Mouse (Mus musculus) midbrain, embryonic 16.5 days (tissue): ENCODE data around the gene Naa10. TPM values are rescaled to one million over a fixed set of nuclear protein-coding genes. Genes with fewer than 3 reads are reported as not detected.

Experiments
- ATAC-seq: fragments of 200-750 bp; cut with Nextera tagmentation; 2 replicates; pipeline ENCODE4 v1.8.0; 2017; ENCODE audit warnings: moderate TSS enrichment
- H3K27ac ChIP-seq: fragments of 300-500 bp; sonication (generic); 2 replicates; pipeline ENCODE4 v1.5.1; 2014; ENCODE audit warnings: mild to moderate bottlenecking, low read length, mixed read lengths
- H3K27me3 ChIP-seq: fragments of 300-500 bp; sonication (generic); 2 replicates; pipeline ENCODE4 v1.6.1; 2014; ENCODE audit warnings: low read depth, low read length, mixed read lengths; ENCODE audit not compliant: control insufficient read depth, insufficient read depth
- H3K36me3 ChIP-seq: fragments of 300-500 bp; sonication (generic); 2 replicates; pipeline ENCODE4 v1.6.1; 2014; ENCODE audit warnings: mild to moderate bottlenecking, low read length, moderate library complexity, mixed read lengths; ENCODE audit not compliant: control insufficient read depth, insufficient read depth
- H3K4me1 ChIP-seq: fragments of 300-500 bp; sonication (generic); 2 replicates; pipeline ENCODE4 v1.6.1; 2014; ENCODE audit warnings: mild to moderate bottlenecking, low read length, mixed read lengths; ENCODE audit not compliant: control insufficient read depth, insufficient read depth
- H3K4me2 ChIP-seq: fragments of 300-500 bp; sonication (generic); 2 replicates; pipeline ENCODE4 v1.6.1; 2014; ENCODE audit warnings: mild to moderate bottlenecking, low read length, mixed read lengths
- H3K4me3 ChIP-seq: fragments of 300-500 bp; sonication (generic); 2 replicates; pipeline ENCODE4 v1.5.1; 2014; ENCODE audit warnings: low read depth, mild to moderate bottlenecking, low read length, moderate library complexity, mixed read lengths
- H3K9ac ChIP-seq: fragments of 300-500 bp; sonication (generic); 2 replicates; pipeline ENCODE4 v1.6.1; 2014; ENCODE audit warnings: low read depth, low read length, mixed read lengths
- H3K9me3 ChIP-seq: fragments of 300-500 bp; sonication (generic); replicated peaks from 2 replicates; pipeline ENCODE4 v1.6.1; 2014; ENCODE audit warnings: mild to moderate bottlenecking, low read length, mixed read lengths; ENCODE audit not compliant: control insufficient read depth, poor library complexity, severe bottlenecking
- WGBS: fragments of 180-500 bp; shearing (Covaris S2); extraction: QIAGEN DNeasy Blood & Tissue Kit; methylation state at CpG from one replicate; pipeline ENCODE4 v1.1.7; 2014; 5-methylcytosine and 5-hydroxymethylcytosine counted together
- polyA plus RNA-seq: library from polyadenylated mRNA; unstranded; fragments of >200 nt; fragmentation: Nextera tagmentation; extraction: Ambion mirVana; gene quantifications from 2 replicates; pipeline ENCODE4 v1.2.1, GENCODE M21; 2015

The Naa10 gene
- polyA plus RNA-seq, 1 experiment from 2014 or later: 84.6 TPM

DNA sequence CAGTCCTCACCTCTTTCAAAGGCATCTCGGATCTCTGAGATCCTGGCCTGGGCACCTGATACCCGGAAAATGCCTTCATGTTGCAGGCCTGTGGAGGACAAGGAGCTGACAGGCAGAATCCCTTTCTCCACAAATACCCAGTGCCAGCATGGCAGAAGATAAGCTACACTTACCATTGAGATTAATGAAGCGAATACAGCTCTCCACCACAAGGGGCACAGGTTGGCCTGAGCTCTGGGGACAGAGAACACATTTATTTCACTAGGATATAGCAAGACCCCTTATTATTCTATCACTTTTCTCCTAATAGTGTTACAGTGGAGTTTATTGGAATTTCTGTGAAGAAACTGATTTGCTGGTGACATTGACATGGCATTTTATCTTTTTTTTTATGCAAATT lies 23.8 kb downstream of the Naa10 start:
- Histone ChIP-seq H3K4me1 (no peaks in the 10 kb centered on the region), H3K27me3 (no peaks in the 10 kb centered on the region), H3K9me3 (no peaks in the 10 kb centered on the region), H3K4me3 (no peak overlapping the region), H3K36me3 (no peaks in the 10 kb centered on the region), H3K4me2 (no peak overlapping the region), H3K9ac (no peak overlapping the region), H3K27ac (no peak overlapping the region)
- no peak for ATAC-seq
- WGBS: 76% methylated on average over 3 of the region's 3 CpGs

DNA sequence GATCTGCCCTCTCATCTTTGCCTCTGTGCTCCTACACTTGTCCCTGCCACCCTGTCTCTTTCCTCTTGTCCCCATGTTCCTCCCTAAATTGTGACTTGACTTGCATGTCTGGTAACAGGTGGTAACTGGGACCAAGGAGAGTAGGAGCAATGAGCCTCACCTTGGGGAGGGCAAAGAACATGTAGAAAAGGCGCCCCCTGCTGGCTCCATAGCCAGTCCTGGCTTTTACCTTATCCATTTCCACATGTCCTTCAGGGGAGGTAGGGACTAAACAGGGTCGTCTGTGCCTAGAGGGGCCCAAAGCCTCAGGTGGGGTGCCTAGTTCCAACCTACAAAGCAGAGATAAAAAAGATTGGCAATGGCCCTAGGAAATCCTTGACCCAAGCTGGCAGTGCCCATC lies 26.0 kb downstream of the Naa10 start, which contains the start of gene L1cam:
TSS of gene L1cam (minus strand) at position 387 of the 400 bp plus-strand sequence.
- Histone ChIP-seq H3K9me3 (no peaks in the 10 kb centered on the region), H3K4me3 (no peak within 1 kb of the TSS), H3K4me2 (no peak within 1 kb of the TSS), H3K27me3 (no peaks in the 10 kb centered on the region), H3K9ac (no peak within 1 kb of the TSS), H3K27ac (no peak within 1 kb of the TSS), H3K4me1 (no peaks in the 10 kb centered on the region), H3K36me3 (no peaks in the 10 kb centered on the region)
- WGBS: 18% methylated on average over 2 of the region's 2 CpGs
- ATAC-seq: no peak

DNA sequence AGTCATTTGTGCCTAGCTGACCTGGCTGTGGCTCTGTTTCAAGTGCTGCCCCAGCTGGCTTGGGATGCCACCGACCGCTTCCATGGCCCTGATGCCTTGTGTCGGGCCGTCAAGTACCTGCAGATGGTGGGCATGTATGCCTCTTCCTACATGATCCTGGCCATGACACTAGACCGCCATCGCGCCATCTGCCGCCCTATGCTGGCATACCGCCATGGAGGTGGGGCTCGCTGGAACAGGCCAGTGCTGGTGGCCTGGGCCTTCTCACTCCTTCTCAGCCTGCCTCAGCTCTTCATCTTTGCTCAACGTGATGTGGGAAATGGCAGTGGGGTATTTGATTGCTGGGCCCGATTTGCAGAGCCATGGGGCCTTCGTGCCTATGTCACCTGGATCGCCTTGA lies 28.9 kb downstream of the Naa10 start:
- Histone ChIP-seq H3K27ac (no peak overlapping the region), H3K9me3 (no peaks in the 10 kb centered on the region), H3K27me3 (no peaks in the 10 kb centered on the region), H3K36me3 (no peaks in the 10 kb centered on the region), H3K4me1 (no peaks in the 10 kb centered on the region), H3K9ac (no peak overlapping the region), H3K4me2 (no peak overlapping the region), H3K4me3 (no peak overlapping the region)
- WGBS: 90% methylated on average over 14 of the region's 14 CpGs
- ATAC-seq: no peak

DNA sequence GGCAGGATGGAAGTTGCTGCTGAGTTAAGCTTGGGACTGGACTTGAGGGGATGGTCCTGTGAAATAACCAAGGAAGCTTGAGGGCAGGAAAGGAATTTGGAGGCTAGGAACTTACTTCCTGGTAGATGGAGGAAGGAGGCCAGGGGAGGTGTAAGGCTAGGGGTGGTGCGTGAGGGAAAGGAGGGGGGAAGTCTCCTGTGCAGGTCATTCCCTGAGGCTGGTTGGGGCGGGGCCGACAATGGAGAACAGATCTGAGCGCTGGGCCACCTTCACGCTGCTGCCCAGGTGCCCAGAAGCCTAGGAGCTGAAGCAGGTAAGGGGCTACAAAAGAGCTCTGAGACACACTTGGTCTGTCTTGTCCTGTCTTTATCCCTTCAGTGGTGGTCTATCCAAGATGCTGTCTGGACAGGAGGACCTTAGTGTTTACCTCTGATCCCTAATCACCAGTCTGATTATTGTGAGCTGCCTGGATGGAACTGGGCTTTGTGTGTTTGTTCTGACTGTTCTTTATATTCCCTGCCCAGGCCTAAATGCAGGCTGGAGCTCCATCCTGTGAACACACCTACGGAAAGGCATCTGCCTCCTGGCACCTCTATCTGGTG lies 30.1 kb downstream of the Naa10 start, which contains the start of gene Avpr2:
TSS of gene Avpr2 (plus strand) at position 552 of the 602 bp plus-strand sequence.
- no peak for ATAC-seq
- H3K4me3 ChIP-seq: no peak within 1 kb of the TSS
- 89% methylated on average over 6 of the region's 6 CpGs for WGBS
- no peaks in the 10 kb centered on the region for H3K9me3 ChIP-seq
- no peak within 1 kb of the TSS for H3K27ac ChIP-seq
- no peak within 1 kb of the TSS for H3K4me2 ChIP-seq
- H3K27me3 ChIP-seq: no peaks in the 10 kb centered on the region
- H3K36me3 ChIP-seq: no peaks in the 10 kb centered on the region
- no peak within 1 kb of the TSS for H3K9ac ChIP-seq
- no peaks in the 10 kb centered on the region for H3K4me1 ChIP-seq

DNA sequence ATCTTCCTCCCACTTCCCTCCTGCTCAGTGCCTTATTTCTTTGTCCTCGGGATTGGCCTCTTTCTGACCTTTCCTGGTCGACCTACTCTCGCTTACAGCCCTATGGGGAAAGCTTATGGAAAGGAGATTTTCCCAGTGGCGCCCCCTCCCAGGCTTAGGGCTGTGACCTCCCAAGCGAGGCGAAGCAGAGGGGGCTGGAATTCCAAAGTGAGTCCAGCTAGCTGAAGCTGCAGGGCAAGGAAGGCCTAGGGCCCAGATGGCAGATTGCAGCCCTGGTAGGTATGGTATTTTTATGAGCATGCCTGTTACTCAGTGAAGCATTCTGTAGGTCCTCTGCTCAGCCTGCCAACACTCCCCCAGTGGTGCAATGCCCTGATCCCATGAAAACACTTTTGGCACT lies 40.3 kb downstream of the Naa10 start:
- ATAC-seq: peak; percentile 25
- Histone ChIP-seq H3K4me1 (peaks cover 11% of the 10 kb centered on the region), H3K9me3 (no peaks in the 10 kb centered on the region), H3K4me2 (peak overlapping the region; percentile 60), H3K27ac (peak overlapping the region; percentile 80; the same call in 1 of the 2 replicates), H3K27me3 (no peaks in the 10 kb centered on the region), H3K36me3 (no peaks in the 10 kb centered on the region), H3K4me3 (peak overlapping the region; percentile 59; the same call in 1 of the 2 replicates), H3K9ac (peak overlapping the region; percentile 74; the same call in 1 of the 2 replicates)
- 23% methylated on average over 6 of the region's 6 CpGs for WGBS

DNA sequence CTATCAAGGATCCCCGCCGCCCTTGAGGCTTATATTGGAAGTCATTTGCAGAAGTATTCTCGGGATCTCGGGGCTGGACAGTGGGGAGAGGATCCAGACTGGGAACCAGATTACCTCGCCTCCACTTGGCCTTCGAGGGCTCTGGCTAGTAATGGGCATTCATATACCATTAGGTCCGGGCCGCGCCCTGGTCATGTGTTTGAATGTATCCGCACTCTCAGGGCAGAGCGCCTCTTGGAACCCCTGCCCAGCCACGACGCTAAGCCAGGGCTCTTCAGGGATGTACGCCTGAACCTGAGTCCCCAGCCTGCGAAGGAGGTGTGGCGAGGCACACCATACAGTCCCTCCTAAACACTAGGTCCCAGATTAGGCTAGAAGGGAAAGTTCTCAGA lies 40.7 kb downstream of the Naa10 start:
- peak; percentile 55 for ATAC-seq
- Histone ChIP-seq H3K4me3 (peak overlapping the region; percentile 59), H3K36me3 (no peaks in the 10 kb centered on the region), H3K4me1 (peaks cover 15% of the 10 kb centered on the region), H3K9me3 (no peaks in the 10 kb centered on the region), H3K27ac (peak overlapping the region; percentile 80), H3K4me2 (peak overlapping the region; percentile 60), H3K27me3 (no peaks in the 10 kb centered on the region), H3K9ac (peak overlapping the region; percentile 74)
- WGBS: 14% methylated on average over 16 of the region's 16 CpGs

DNA sequence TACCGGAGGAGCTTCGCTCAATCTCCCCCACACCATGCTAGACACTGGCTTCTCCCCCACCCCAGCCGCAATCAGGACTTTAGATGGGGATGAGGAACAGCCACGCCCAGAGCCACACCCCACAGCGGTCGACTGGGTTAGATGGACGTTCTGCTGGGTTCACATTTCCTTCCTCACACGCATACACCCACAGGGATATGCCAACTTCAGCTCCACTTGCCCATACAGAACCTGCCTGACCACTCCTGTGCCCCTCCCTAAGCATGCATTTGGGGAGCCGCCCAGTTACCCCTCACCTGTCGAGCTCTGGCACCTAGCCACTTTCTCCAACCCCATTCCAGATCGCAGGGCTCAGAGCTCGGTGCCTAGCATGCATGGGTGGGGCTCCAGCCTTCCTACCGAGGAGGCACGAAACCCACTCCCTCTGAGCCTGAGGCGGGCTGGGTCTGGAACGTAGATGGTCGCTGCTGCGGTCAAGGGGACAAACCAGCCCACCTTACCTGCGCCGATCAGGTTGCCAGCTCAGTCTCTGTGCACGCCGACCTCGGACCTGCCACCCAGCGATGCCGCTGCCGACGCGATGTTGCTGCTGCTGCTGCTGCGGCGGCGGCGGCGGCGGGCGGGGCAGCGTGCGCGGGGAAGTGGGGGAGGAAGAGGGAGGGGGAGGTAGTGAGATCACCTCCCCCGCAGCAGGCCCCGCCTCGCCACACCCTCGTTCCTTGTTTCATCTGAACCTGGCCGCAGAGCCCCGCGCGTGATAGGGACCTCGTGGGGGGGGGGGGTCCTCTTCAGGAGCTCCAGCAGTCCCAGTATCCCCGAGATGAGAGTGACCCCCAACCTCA lies 41.3 kb downstream of the Naa10 start:
- no peaks in the 10 kb centered on the region for H3K27me3 ChIP-seq
- peak overlapping the region; percentile 60 for H3K4me2 ChIP-seq
- peak overlapping the region; percentile 74 for H3K9ac ChIP-seq
- no peaks in the 10 kb centered on the region for H3K9me3 ChIP-seq
- WGBS: 21% methylated on average over 31 of the region's 48 CpGs
- peaks cover 15% of the 10 kb centered on the region for H3K4me1 ChIP-seq
- peak overlapping the region; percentile 80 for H3K27ac ChIP-seq
- H3K36me3 ChIP-seq: no peaks in the 10 kb centered on the region
- peak overlapping the region; percentile 59 for H3K4me3 ChIP-seq
- ATAC-seq: peak; percentile 62

DNA sequence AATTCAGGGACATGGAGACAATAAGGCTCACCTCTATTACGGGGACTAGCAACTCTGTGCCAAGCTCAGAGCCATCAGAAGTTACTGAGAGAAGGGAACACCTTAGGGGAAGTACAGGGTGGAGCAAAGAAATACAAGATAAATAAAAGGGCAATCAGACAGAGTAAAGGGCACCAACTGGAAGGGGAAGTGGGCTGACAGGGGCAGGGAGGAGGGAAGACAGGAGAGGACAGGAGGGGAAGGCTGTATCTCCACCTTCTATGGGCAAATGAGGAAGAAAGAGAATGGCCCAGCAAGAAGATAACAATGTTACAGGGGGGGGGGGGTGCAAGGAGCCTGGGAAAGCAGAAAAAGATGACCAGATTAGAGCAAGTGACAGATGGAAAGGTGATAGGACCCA lies 44.7 kb downstream of the Naa10 start:
- ATAC-seq: no peak
- WGBS: 83% methylated on average over 1 of the region's 1 CpGs
- no peaks in the 10 kb centered on the region for H3K27me3 ChIP-seq
- H3K9me3 ChIP-seq: no peaks in the 10 kb centered on the region
- no peak overlapping the region for H3K27ac ChIP-seq
- no peak overlapping the region for H3K9ac ChIP-seq
- H3K36me3 ChIP-seq: no peaks in the 10 kb centered on the region
- peak overlapping the region; percentile 45 for H3K4me2 ChIP-seq
- H3K4me1 ChIP-seq: peaks cover 15% of the 10 kb centered on the region
- no peak overlapping the region for H3K4me3 ChIP-seq

DNA sequence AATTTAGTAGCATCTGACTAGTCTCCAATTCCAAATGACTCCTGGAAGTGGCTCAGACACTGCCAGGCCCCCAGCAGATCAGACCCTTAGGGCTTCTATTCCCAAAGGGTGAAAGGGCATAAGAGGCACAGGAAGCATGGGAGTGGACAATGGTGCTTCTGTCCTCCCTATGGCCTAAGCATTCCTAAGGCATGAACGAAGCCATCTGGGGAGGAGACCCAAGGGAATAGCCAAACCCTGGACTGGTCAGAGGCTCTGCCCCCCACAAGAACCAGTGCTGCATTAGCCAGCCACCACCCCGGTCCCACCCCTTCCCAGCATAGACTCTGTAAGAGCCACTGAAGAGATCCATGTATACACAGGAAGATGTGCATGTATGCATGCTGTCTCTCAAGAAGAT lies 45.9 kb downstream of the Naa10 start:
- Histone ChIP-seq H3K27ac (no peak overlapping the region), H3K27me3 (no peaks in the 10 kb centered on the region), H3K9me3 (no peaks in the 10 kb centered on the region), H3K4me1 (peaks cover 17% of the 10 kb centered on the region), H3K9ac (no peak overlapping the region), H3K4me2 (peak overlapping the region; percentile 45), H3K4me3 (peak overlapping the region; percentile 11), H3K36me3 (no peaks in the 10 kb centered on the region)
- 84% methylated on average over 2 of the region's 2 CpGs for WGBS
- ATAC-seq: no peak
